Mouse (Mus musculus) heart, adult 2 months (tissue): ENCODE measurements around the gene Nfia. TPM values are rescaled to one million over a fixed set of nuclear protein-coding genes. Genes with fewer than 3 reads are reported as not detected.

Experiments
- DNase-seq, 2 experiments: peaks; one replicate each; pipeline ENCODE4 v3.0.0; 2021
- H3K27ac ChIP-seq: fragments of 200-600 bp; 2 replicates; pipeline ENCODE4 v1.8.1; 2022
- H3K27me3 ChIP-seq: fragments of 200-500 bp; 2 replicates; pipeline ENCODE4 v1.6.1; 2012; ENCODE audit warnings: mild to moderate bottlenecking, low read length, inconsistent platforms, mixed read lengths; ENCODE audit not compliant: control insufficient read depth, insufficient read depth
- H3K36me3 ChIP-seq: fragments of 200-500 bp; 2 replicates; pipeline ENCODE4 v1.6.1; 2012; ENCODE audit warnings: low read length, inconsistent platforms; ENCODE audit not compliant: control insufficient read depth, insufficient read depth
- H3K4me1 ChIP-seq: fragments of 200-500 bp; 2 replicates; pipeline ENCODE4 v1.6.1; 2011; ENCODE audit warnings: low read length; ENCODE audit not compliant: control insufficient read depth, insufficient read depth
- H3K4me3 ChIP-seq: fragments of 200-600 bp; 2 replicates; pipeline ENCODE4 v1.8.1; 2022
- H3K79me2 ChIP-seq: fragments of 200-500 bp; replicated peaks from 2 replicates; pipeline ENCODE4 v1.6.1; 2012; ENCODE audit warnings: mild to moderate bottlenecking, inconsistent platforms, low read length, moderate library complexity, mixed read lengths; ENCODE audit not compliant: control insufficient read depth, insufficient read depth
- H3K9ac ChIP-seq: fragments of 200-500 bp; 2 replicates; pipeline ENCODE4 v1.6.1; 2012; ENCODE audit warnings: low read depth, mild to moderate bottlenecking, control low read depth, inconsistent platforms, low read length, mixed read lengths
- CTCF ChIP-seq: fragments of 200-600 bp; IDR thresholded peaks from 2 replicates; pipeline ENCODE4 v1.8.1; 2022; ENCODE audit warnings: antibody characterized with exemption, mild to moderate bottlenecking, moderate library complexity
- EP300 ChIP-seq: fragments of 200-500 bp; IDR thresholded peaks from 2 replicates; pipeline ENCODE4 v1.6.1; 2011; ENCODE audit warnings: low read depth, low read length, control low read depth; ENCODE audit not compliant: insufficient read depth
- POLR2A ChIP-seq: fragments of 200-500 bp; IDR thresholded peaks from 2 replicates; pipeline ENCODE4 v1.6.1; 2011; ENCODE audit warnings: mild to moderate bottlenecking, low read depth, low read length, control low read depth; ENCODE audit not compliant: insufficient read depth
- WGBS: fragments of 180-500 bp; shearing (Covaris S2); methylation state at CpG from one replicate; pipeline ENCODE4 v1.1.7; 2018; 5-methylcytosine and 5-hydroxymethylcytosine counted together
- intact Hi-C: fragments of 180-260 bp; cut with DNase I; formaldehyde crosslinking; loops from one replicate; pipeline ENCODE4 v1.15.1; 2025
- polyA plus RNA-seq: library from polyadenylated mRNA; depleted of rRNA; stranded (reverse); fragments of >200 nt; gene quantifications from 2 replicates; pipeline ENCODE4 v1.2.3, GENCODE M21; 2012
- total RNA-seq, 2 experiments: library from RNA; stranded (reverse); gene quantifications; 2 replicates each; pipeline ENCODE4 v1.2.3; 2021

The Nfia gene
- total and polyA plus RNA-seq, 3 experiments, result 70.3 to 128 (median 126) TPM

DNA sequence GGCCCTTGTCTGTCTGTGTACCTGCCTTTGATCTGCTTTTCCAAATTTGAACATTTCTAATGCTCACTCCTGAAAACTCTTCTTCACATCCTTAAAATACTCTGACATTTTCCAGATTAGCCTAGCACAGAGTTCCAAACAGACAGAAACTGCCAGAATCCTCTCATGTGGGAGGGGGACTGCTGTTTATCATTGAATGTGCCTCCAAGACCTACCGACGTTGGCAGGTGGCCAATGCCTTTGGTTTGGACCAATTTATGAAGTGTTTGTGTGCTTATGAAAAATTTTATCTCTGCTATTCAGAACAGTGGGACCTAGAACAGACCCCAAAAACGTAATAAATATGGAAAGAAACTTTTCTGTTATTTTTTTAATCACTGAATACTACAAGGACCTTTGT is 103.4 kb downstream of the Nfia start:
- WGBS, result 26% methylated on average over 3 of the region's 3 CpGs
- DNase-seq, result no peak
- intact Hi-C loops, result no loop called here
- H3K27ac ChIP-seq, result peak overlapping the region; percentile 10; the same call in 1 of the 2 replicates
- H3K36me3 ChIP-seq, result peaks cover 32% of the 10 kb centered on the region
- H3K4me1 ChIP-seq, result peaks cover 23% of the 10 kb centered on the region
- no peak for TF ChIP-seq POLR2A
- TF ChIP-seq EP300, result no peak
- TF ChIP-seq CTCF, result no peak
- H3K9ac ChIP-seq, result no peak overlapping the region
- no peaks in the 10 kb centered on the region for H3K27me3 ChIP-seq
- H3K79me2 ChIP-seq, result peaks cover 4% of the 10 kb centered on the region; the same call in 1 of the 2 replicates
- H3K4me3 ChIP-seq, result no peak overlapping the region

DNA sequence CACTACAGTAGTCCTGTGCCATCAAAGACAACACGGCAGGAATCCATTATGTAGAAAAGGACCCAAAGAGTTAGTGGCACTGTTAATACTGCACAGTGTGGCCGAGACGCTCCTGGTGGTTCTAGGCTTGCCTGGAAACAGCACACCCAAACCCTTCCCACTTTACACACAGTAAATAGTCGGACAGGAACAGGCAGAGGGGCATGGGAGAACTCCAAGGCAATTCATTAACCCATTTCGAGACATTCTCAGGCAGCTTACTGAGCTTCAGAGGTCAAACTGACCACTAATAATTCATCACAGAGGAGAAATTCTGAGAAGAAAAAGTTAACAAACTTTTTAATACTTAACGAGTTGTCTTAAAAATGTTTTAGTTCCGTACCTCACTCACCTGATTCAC is 107.2 kb downstream of the Nfia start:
- Histone ChIP-seq H3K9ac (no peak overlapping the region), H3K4me1 (peaks cover 7% of the 10 kb centered on the region), H3K4me3 (no peak overlapping the region), H3K27me3 (no peaks in the 10 kb centered on the region), H3K79me2 (peaks cover 3% of the 10 kb centered on the region; the same call in 1 of the 2 replicates), H3K27ac (no peak overlapping the region), H3K36me3 (peaks cover 13% of the 10 kb centered on the region)
- DNase-seq, result no peak
- intact Hi-C loops, result no loop called here
- WGBS, result 84% methylated on average over 7 of the region's 7 CpGs
- TF ChIP-seq CTCF (no peak), EP300 (no peak), POLR2A (no peak)

- DNase-seq, result no peak
- Histone ChIP-seq H3K9ac (no peak overlapping the region), H3K4me1 (peaks cover 4% of the 10 kb centered on the region), H3K36me3 (peaks cover 10% of the 10 kb centered on the region), H3K79me2 (peaks cover 2% of the 10 kb centered on the region; the same call in 1 of the 2 replicates), H3K4me3 (no peak overlapping the region), H3K27ac (no peak overlapping the region), H3K27me3 (no peaks in the 10 kb centered on the region)
- TF ChIP-seq POLR2A (no peak), CTCF (no peak), EP300 (no peak)
- WGBS, result 83% methylated on average over 9 of the region's 9 CpGs
- intact Hi-C loops, result no loop called here
Measured at GRCm38 (mm10) chr4:97880120-97881055, 107.9 kb downstream of the Nfia start.

GRCm38 (mm10) chr4:97885574-97885973 is 113.0 kb downstream of the Nfia start:
- H3K4me3 ChIP-seq, result no peak overlapping the region
- no peak for DNase-seq
- H3K79me2 ChIP-seq, result peaks cover 3% of the 10 kb centered on the region; the same call in 1 of the 2 replicates
- WGBS, result 89% methylated on average over 5 of the region's 5 CpGs
- peaks cover 10% of the 10 kb centered on the region for H3K4me1 ChIP-seq
- H3K27ac ChIP-seq, result no peak overlapping the region; the same call in 1 of the 2 replicates
- peaks cover 19% of the 10 kb centered on the region for H3K36me3 ChIP-seq
- H3K9ac ChIP-seq, result no peak overlapping the region
- intact Hi-C loops, result no loop called here
- H3K27me3 ChIP-seq, result no peaks in the 10 kb centered on the region
- no peak for TF ChIP-seq CTCF
- TF ChIP-seq POLR2A, result no peak
- TF ChIP-seq EP300, result no peak

- no peak overlapping the region for H3K4me3 ChIP-seq
- no peak for DNase-seq
- no peak overlapping the region for H3K9ac ChIP-seq
- H3K36me3 ChIP-seq, result peaks cover 19% of the 10 kb centered on the region
- H3K27me3 ChIP-seq, result no peaks in the 10 kb centered on the region
- peak overlapping the region; percentile 10; the same call in 1 of the 2 replicates for H3K27ac ChIP-seq
- peaks cover 5% of the 10 kb centered on the region; the same call in 1 of the 2 replicates for H3K79me2 ChIP-seq
- WGBS, result 82% methylated on average over 5 of the region's 5 CpGs
- peaks cover 10% of the 10 kb centered on the region for H3K4me1 ChIP-seq
- TF ChIP-seq CTCF (no peak), EP300 (no peak), POLR2A (no peak)
- intact Hi-C loops, result no loop called here
Measured at GRCm38 (mm10) chr4:97886220-97886619, 113.7 kb downstream of the Nfia start.

- intact Hi-C loops, result no loop called here
- WGBS, result 47% methylated on average over 1 of the region's 1 CpGs
- DNase-seq, result no peak
Measured at GRCm38 (mm10) chr4:97887228-97887627, 114.7 kb downstream of the Nfia start.

More at GRCm38 (mm10) chr4:97887228-97887627, 114.7 kb downstream of the Nfia start:
- Histone ChIP-seq H3K9ac (no peak overlapping the region), H3K4me1 (peaks cover 12% of the 10 kb centered on the region), H3K4me3 (no peak overlapping the region), H3K79me2 (peaks cover 5% of the 10 kb centered on the region; the same call in 1 of the 2 replicates), H3K27me3 (no peaks in the 10 kb centered on the region), H3K36me3 (peaks cover 19% of the 10 kb centered on the region), H3K27ac (peak overlapping the region; percentile 45)
- 0 out of 2 replicates have a peak, but pooled peaks have one; percentile 15 for TF ChIP-seq POLR2A
- no peak for TF ChIP-seq EP300
- TF ChIP-seq CTCF, result no peak
